Mouse (Mus musculus) liver, embryonic 12.5 days (tissue): ENCODE results near the gene St3gal6. TPM values are rescaled to one million over a fixed set of nuclear protein-coding genes. Genes with fewer than 3 reads are reported as not detected.

Experiments used
- ATAC-seq: fragments of 200-750 bp; cut with Nextera tagmentation; 2 replicates; pipeline ENCODE4 v1.8.0; 2017; ENCODE audit warnings: moderate number of reproducible peaks, mild to moderate bottlenecking, moderate library complexity
- H3K27ac ChIP-seq: fragments of 300-500 bp; sonication (generic); 2 replicates; pipeline ENCODE4 v1.5.1; 2016; ENCODE audit warnings: mild to moderate bottlenecking
- H3K27me3 ChIP-seq: fragments of 300-500 bp; sonication (generic); replicated peaks from 2 replicates; pipeline ENCODE4 v1.6.1; 2016; ENCODE audit warnings: mild to moderate bottlenecking, moderate library complexity
- H3K36me3 ChIP-seq: fragments of 300-500 bp; sonication (generic); 2 replicates; pipeline ENCODE4 v1.6.1; 2016; ENCODE audit warnings: mild to moderate bottlenecking, moderate library complexity
- H3K4me1 ChIP-seq: fragments of 300-500 bp; sonication (generic); 2 replicates; pipeline ENCODE4 v1.6.1; 2016
- H3K4me2 ChIP-seq: fragments of 300-500 bp; sonication (generic); 2 replicates; pipeline ENCODE4 v1.6.1; 2016; ENCODE audit warnings: mild to moderate bottlenecking, moderate library complexity
- H3K4me3 ChIP-seq: fragments of 300-500 bp; sonication (generic); 2 replicates; pipeline ENCODE4 v1.5.1; 2016; ENCODE audit warnings: mild to moderate bottlenecking, moderate library complexity
- H3K9ac ChIP-seq: fragments of 300-500 bp; sonication (generic); 2 replicates; pipeline ENCODE4 v1.6.1; 2016; ENCODE audit warnings: mild to moderate bottlenecking, moderate library complexity
- H3K9me3 ChIP-seq: fragments of 300-500 bp; sonication (generic); replicated peaks from 2 replicates; pipeline ENCODE4 v1.6.1; 2016; ENCODE audit warnings: mild to moderate bottlenecking, moderate library complexity
- WGBS: fragments of 180-500 bp; shearing (Covaris S2); methylation state at CpG from one replicate; pipeline ENCODE4 v1.1.7; 2016; ENCODE audit not compliant: insufficient replicate concordance; 5-methylcytosine and 5-hydroxymethylcytosine counted together
- polyA plus RNA-seq: library from polyadenylated mRNA; unstranded; fragments of >200 nt; fragmentation: Nextera tagmentation; extraction: Ambion mirVana; gene quantifications from 2 replicates; pipeline ENCODE4 v1.2.1, GENCODE M21; 2016

The St3gal6 gene
- polyA plus RNA-seq, 1 experiment from 2014 or later, result 60.1 TPM

DNA sequence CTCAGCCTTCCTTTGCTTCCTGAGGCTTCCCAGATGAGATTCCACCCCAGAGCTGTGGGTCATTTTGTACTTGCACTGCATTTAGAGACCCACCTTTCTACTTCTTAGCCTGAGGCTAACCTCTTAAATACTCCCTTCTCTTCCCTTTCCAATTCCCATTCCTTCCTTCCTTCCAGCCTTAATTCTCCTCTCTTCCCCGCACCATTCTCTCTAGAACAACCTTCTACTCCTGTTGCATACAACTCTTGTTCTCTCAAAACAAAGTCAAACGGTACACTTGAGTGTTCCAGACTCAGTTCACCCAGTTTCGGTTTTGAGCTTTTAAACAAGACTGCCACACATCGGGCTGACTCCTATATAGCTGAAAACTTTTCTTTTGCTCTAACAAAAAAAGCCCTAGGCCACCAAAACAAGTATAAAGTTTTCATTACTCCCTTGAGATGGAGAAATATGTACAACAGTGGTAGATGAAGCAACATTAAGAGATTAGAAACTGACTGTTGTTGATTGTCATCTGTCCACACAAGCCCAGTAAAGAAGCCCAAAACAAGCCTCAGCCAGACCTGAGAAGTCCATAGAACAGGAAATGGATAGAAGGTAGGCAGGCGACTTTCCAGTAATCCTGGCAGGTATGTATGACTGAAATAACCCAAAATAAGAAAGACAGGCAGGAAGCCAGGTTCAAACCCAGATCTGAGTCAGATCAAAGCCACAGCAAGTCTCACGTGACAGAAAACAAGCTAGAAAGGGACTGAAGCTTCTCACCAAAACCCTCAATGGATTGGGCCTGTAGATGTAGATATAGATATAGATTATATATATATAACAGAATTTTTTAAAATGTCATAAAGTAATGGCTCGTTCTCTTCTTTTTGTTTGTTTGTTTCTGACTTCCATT is 10.5 kb upstream of the St3gal6 start:
- H3K4me2 ChIP-seq, result 0 out of 2 replicates have a peak overlapping the region, but pooled peaks have one; percentile 0
- peak overlapping the region; percentile 0; the same call in 1 of the 2 replicates for H3K9ac ChIP-seq
- H3K9me3 ChIP-seq, result no peaks in the 10 kb centered on the region
- H3K36me3 ChIP-seq, result no peaks in the 10 kb centered on the region
- WGBS, result 61% methylated on average over 7 of the region's 7 CpGs
- H3K27me3 ChIP-seq, result no peaks in the 10 kb centered on the region
- peak overlapping the region; percentile 77; the same call in 1 of the 2 replicates for H3K27ac ChIP-seq
- H3K4me1 ChIP-seq, result peaks cover 58% of the 10 kb centered on the region
- no peak for ATAC-seq
- H3K4me3 ChIP-seq, result no peak overlapping the region

DNA sequence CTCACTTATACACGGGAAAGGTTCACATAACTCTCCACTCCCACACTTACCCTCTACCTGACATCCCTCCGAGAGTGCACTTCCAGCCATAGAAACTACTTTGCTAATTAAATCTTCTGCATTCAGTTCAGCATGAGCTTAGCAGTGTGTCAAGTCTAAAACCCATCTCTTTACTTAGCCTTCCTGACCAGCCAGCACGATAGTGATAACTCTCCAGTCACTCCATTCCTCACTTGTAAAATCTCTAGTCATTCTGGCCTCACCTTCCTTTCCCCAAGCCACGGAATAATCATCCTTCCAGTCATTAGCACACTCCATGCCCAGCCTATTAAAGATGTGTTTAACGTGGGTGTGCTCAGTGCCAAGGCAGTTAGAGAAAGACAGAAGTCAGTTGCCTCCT is 9.7 kb upstream of the St3gal6 start:
- Histone ChIP-seq H3K36me3 (no peaks in the 10 kb centered on the region), H3K27me3 (no peaks in the 10 kb centered on the region), H3K4me1 (peaks cover 50% of the 10 kb centered on the region), H3K9ac (peak overlapping the region; percentile 0; the same call in 1 of the 2 replicates), H3K9me3 (no peaks in the 10 kb centered on the region), H3K27ac (peak overlapping the region; percentile 77), H3K4me2 (0 out of 2 replicates have a peak overlapping the region, but pooled peaks have one; percentile 0), H3K4me3 (no peak overlapping the region)
- 47% methylated on average over 5 of the region's 5 CpGs for WGBS
- ATAC-seq, result peak; percentile 67

DNA sequence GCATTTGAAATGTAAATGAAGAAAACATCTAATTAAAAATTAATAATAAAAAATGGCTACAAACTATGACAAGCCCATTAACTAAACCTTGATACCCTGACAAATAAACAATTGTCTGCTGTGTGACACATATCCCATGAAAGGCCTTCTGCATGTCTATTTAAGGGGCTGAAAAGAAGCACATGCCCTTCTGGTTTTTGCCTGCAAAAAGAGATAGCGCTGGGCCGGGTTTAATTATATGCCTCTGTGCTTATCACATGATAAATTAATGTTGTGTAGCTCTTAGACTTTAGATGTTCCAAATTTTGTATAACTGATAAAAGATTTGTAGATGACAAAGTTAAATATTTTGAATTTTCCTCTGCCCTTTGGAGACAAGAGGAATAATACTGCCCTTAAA is 9.2 kb upstream of the St3gal6 start:
- no peaks in the 10 kb centered on the region for H3K27me3 ChIP-seq
- H3K9me3 ChIP-seq, result no peaks in the 10 kb centered on the region
- peak; percentile 79 for ATAC-seq
- peak overlapping the region; percentile 0; the same call in 1 of the 2 replicates for H3K4me2 ChIP-seq
- peaks cover 49% of the 10 kb centered on the region for H3K4me1 ChIP-seq
- H3K9ac ChIP-seq, result no peak overlapping the region
- H3K4me3 ChIP-seq, result no peak overlapping the region
- WGBS, result 38% methylated on average over 2 of the region's 2 CpGs
- peak overlapping the region; percentile 77 for H3K27ac ChIP-seq
- no peaks in the 10 kb centered on the region for H3K36me3 ChIP-seq

DNA sequence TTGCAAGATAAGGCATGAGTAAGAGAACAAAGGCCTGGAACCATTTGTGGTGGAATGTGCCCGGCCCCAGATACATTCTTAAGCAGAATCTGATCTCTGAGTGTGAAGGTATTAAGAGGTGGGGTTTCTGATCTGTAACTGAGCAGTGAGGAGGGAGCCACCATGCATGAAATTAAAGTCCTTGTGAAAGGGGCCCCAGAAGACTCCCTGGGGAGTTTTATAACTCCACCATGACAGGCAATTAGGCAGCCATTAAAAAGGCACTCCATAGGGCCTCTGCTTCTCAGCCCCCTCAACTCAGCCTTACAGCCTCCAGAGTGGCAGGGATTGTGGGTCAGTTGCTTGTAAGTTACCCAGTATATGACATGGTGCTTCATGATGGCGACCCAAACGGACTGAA is 8.5 kb upstream of the St3gal6 start:
- Histone ChIP-seq H3K4me3 (no peak overlapping the region), H3K4me2 (no peak overlapping the region), H3K27ac (peak overlapping the region; percentile 77), H3K36me3 (no peaks in the 10 kb centered on the region), H3K27me3 (no peaks in the 10 kb centered on the region), H3K9ac (no peak overlapping the region), H3K4me1 (peaks cover 56% of the 10 kb centered on the region), H3K9me3 (no peaks in the 10 kb centered on the region)
- no peak for ATAC-seq
- WGBS, result 70% methylated on average over 3 of the region's 3 CpGs

DNA sequence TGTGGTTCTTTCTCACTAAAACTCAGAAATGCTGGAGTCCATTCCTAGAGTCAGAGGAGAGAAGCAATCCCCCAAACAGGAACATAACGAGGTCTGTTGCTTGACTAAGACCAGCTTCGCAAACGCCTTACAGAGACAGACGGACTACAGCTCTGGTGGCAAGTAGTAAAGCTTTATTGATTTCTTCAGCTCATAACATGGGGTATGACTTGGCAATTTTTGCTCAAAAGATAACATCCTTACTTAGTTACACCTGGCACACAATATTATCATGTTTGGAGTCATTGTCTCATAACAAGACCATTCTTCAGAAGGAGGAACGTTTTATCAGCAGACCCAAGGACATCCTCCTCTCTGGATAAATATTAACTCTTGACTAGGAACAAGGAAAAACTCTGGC is 3.8 kb upstream of the St3gal6 start:
- H3K27ac ChIP-seq, result peak overlapping the region; percentile 89
- no peak overlapping the region for H3K4me2 ChIP-seq
- H3K4me3 ChIP-seq, result no peak overlapping the region
- H3K9ac ChIP-seq, result no peak overlapping the region
- H3K36me3 ChIP-seq, result no peaks in the 10 kb centered on the region
- no peaks in the 10 kb centered on the region for H3K27me3 ChIP-seq
- 53% methylated on average over 5 of the region's 5 CpGs for WGBS
- H3K4me1 ChIP-seq, result peaks cover 63% of the 10 kb centered on the region
- no peak for ATAC-seq
- no peaks in the 10 kb centered on the region for H3K9me3 ChIP-seq

DNA sequence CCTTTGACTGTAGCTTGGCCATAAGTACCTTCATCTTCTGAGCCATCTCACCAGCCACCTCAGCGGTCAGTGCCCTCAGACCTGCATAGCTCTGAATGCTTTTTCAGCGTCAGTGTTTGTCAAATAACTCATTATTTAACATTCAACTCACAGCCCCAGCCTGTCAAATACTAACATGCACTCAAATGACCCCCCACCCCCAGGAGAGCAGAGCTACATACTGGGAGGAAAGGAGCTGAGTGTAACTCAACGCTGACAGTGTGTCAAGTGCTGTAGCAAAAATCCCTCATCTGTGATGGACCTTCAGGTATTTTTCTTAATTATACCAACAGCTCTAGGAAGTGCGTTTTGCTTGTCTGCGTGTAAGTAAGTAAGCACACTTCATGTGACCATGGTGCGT is 2.7 kb upstream of the St3gal6 start:
- ATAC-seq, result no peak
- Histone ChIP-seq H3K9ac (peak overlapping the region; percentile 37), H3K27me3 (no peaks in the 10 kb centered on the region), H3K4me1 (peaks cover 52% of the 10 kb centered on the region), H3K4me3 (no peak overlapping the region), H3K9me3 (no peaks in the 10 kb centered on the region), H3K27ac (peak overlapping the region; percentile 89), H3K36me3 (no peaks in the 10 kb centered on the region), H3K4me2 (no peak overlapping the region)
- WGBS, result 76% methylated on average over 6 of the region's 6 CpGs

DNA sequence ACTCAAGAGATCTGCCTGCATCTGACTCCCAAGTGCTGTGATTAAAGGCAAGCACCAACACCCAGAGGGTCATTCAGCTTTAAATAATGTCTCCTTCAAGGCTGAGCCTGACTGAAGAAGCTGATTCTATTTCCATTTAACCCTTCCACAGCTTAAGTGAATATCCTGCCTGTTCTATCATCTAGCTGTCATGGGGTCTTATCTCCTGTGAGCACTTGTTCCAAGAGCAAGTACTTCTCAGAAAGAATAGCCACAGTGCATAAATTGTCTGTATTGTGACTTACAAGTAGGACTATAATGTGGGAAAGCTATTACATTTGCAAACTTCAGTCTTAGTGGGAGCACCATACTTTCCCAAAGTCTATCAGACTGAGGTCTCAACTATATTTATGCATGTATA is 1.8 kb upstream of the St3gal6 start:
- Histone ChIP-seq H3K4me2 (peak overlapping the region; percentile 38), H3K4me1 (peaks cover 54% of the 10 kb centered on the region), H3K9ac (peak overlapping the region; percentile 50; the same call in 1 of the 2 replicates), H3K27ac (peak overlapping the region; percentile 89), H3K9me3 (no peaks in the 10 kb centered on the region), H3K27me3 (no peaks in the 10 kb centered on the region), H3K4me3 (no peak overlapping the region), H3K36me3 (no peaks in the 10 kb centered on the region)
- peak; percentile 76 for ATAC-seq

DNA sequence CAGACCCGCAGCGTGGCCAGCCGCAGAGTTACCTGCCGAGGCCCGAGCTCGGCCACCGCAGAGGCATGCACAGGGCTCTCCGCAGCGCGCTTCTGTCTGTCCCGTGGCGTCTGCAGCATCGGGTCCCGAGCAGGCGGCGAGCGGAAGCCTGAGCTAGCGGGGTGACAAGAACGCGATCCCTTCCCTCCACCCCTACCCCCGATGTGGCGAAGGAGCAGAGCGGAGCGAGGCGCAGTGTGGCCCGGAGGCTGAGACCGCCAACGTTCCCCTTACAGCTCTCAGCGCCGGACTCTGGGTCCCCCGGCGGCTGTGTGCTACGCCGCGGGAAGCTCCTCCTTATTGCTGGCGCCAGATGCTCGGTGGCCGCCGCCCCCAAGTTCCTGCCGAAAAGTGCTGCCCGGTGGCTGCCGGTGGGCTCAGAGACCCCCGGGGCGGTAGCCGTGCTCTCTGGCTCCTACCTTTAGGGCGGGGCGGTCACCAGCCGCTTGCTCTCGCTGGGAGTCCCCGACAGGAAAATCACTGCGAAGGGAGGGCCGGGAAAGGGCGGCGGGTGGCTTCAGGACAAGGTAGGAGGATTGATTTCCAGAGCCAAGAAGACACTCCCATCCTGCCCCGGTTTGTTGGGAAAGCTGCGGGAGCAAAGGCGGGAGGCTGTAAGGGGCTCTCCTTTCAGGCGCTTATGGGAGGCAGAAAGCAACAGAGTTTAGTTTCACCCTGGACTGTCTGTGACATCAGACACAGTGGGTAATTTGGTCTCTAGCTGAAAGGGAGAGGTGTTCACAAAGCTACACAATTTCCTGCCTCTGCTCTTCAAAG is 791 bp downstream of the St3gal6 start:
- WGBS, result under 1% methylated on average over 58 of the region's 58 CpGs

DNA sequence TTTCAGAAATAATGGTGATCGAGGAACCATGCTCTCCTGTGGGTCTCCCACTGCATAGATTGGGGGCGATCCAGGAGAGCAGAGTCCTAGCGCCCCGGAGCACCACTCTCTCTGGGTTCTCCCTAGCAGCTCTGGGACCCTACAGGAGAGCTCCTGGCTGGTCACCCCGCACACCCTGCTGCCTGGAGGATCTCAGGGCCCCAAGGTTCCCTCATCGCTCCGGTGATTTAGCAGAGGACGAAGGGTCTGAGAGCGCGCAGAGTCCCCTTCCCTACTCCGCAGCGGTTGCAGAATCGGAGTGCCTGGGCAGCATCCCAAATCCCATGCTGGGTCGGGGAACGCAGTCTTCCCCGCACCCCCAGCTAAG is 1.4 kb downstream of the St3gal6 start:
- H3K27me3 ChIP-seq, result no peaks in the 10 kb centered on the region
- no peaks in the 10 kb centered on the region for H3K9me3 ChIP-seq
- WGBS, result under 1% methylated on average over 16 of the region's 16 CpGs
- ATAC-seq, result peak; percentile 56
- H3K36me3 ChIP-seq, result no peaks in the 10 kb centered on the region
- peak overlapping the region; percentile 81 for H3K4me3 ChIP-seq
- H3K4me2 ChIP-seq, result peak overlapping the region; percentile 92
- peak overlapping the region; percentile 92 for H3K9ac ChIP-seq
- H3K4me1 ChIP-seq, result peaks cover 79% of the 10 kb centered on the region
- H3K27ac ChIP-seq, result peak overlapping the region; percentile 92

More for the DNA sequence above, 791 bp downstream of the St3gal6 start:
- Histone ChIP-seq H3K9ac (peak overlapping the region; percentile 92), H3K27ac (peak overlapping the region; percentile 92), H3K9me3 (no peaks in the 10 kb centered on the region), H3K27me3 (no peaks in the 10 kb centered on the region), H3K4me3 (peak overlapping the region; percentile 81), H3K36me3 (no peaks in the 10 kb centered on the region), H3K4me2 (peak overlapping the region; percentile 92), H3K4me1 (peaks cover 79% of the 10 kb centered on the region)
- ATAC-seq, result peak; percentile 68

DNA sequence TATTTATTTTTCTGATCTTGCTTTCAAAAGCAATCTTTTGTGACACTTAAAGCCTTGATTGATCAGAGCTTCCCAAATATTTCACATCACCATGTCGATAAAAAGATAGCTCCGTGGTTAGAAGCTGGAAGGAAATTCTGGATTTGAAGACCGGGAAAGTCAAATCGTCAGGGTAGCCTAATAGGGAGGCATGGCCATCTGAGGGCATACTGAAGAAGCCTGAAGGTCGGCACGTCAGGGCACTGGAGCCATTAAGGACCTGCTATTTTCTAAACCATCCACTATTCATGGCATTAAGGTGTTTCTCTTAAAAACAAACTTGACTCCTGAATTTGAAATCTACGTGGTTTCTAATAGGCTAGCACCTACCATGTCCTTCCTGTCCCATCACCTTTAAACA is 2.1 kb downstream of the St3gal6 start:
- H3K9ac ChIP-seq, result peak overlapping the region; percentile 92
- H3K36me3 ChIP-seq, result no peaks in the 10 kb centered on the region
- H3K27me3 ChIP-seq, result no peaks in the 10 kb centered on the region
- H3K4me1 ChIP-seq, result peaks cover 81% of the 10 kb centered on the region
- ATAC-seq, result no peak
- H3K9me3 ChIP-seq, result no peaks in the 10 kb centered on the region
- H3K4me3 ChIP-seq, result peak overlapping the region; percentile 81
- WGBS, result 15% methylated on average over 7 of the region's 7 CpGs
- H3K27ac ChIP-seq, result peak overlapping the region; percentile 92
- H3K4me2 ChIP-seq, result peak overlapping the region; percentile 92

DNA sequence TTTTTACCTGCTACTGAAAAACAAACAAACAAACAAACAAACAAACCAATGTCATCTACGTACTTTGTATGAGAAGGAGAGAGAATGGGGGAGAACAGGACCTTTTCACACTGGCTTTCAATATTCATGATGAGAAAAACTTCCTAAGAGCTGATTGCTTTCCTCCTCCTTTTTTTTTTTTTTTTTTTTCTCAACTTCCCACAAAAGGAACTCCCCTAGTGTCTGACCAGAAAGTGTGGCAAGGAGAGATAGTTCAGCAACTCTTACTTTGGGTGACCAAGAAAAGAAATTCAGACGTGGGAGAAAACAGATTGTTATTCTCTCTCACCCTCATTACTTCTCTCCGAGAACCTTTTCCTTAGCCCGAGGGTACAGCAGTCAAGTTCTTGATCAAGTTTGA is 2.9 kb downstream of the St3gal6 start:
- peak overlapping the region; percentile 81 for H3K4me3 ChIP-seq
- H3K9ac ChIP-seq, result peak overlapping the region; percentile 92
- ATAC-seq, result no peak
- H3K36me3 ChIP-seq, result peaks cover 5% of the 10 kb centered on the region; the same call in 1 of the 2 replicates
- peak overlapping the region; percentile 92 for H3K27ac ChIP-seq
- H3K27me3 ChIP-seq, result no peaks in the 10 kb centered on the region
- peak overlapping the region; percentile 92 for H3K4me2 ChIP-seq
- WGBS, result 33% methylated on average over 4 of the region's 4 CpGs
- peaks cover 82% of the 10 kb centered on the region for H3K4me1 ChIP-seq
- H3K9me3 ChIP-seq, result no peaks in the 10 kb centered on the region

DNA sequence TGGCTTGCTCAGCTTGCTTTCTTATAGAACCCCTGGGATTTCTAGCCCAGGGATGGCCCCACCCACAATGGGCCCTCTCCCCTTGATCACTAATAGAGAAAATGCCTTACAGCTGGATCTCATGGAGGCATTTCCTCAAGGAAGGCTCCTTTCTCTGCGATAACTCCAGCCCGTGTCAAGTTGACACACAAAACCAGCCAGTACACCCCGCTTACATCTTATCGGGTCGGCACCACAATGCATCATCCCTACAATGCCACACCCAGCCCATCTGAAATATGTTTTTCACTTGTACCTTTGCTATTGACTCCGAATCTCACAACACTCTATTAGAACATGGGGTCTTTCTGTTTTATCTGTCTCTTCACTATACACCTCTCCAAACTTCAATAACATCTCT is 3.6 kb downstream of the St3gal6 start:
- Histone ChIP-seq H3K4me3 (peak overlapping the region; percentile 81), H3K27me3 (no peaks in the 10 kb centered on the region), H3K27ac (peak overlapping the region; percentile 92), H3K4me2 (peak overlapping the region; percentile 92), H3K4me1 (peaks cover 77% of the 10 kb centered on the region), H3K9me3 (no peaks in the 10 kb centered on the region), H3K9ac (peak overlapping the region; percentile 92), H3K36me3 (peaks cover 5% of the 10 kb centered on the region; the same call in 1 of the 2 replicates)
- 46% methylated on average over 6 of the region's 6 CpGs for WGBS
- ATAC-seq, result peak; percentile 53
